Mouse (Mus musculus) intestine, postnatal 0 days (tissue): ENCODE measurements at regions not wholly inside any gene's neighbourhood (a gene's known extent, or its start where the extent isn't known, plus 50 kb on each side); places are given as distances from the start of the nearest gene placed in this dataset.

Experiments
- ATAC-seq: fragments of 200-750 bp; cut with Nextera tagmentation; 2 replicates; pipeline ENCODE4 v1.8.0; 2017; ENCODE audit warnings: mild to moderate bottlenecking, moderate TSS enrichment, moderate library complexity
- H3K27ac ChIP-seq: fragments of 300-500 bp; sonication (generic); 2 replicates; pipeline ENCODE4 v1.5.1; 2014; ENCODE audit warnings: mild to moderate bottlenecking, low read depth, low read length, moderate library complexity
- H3K27me3 ChIP-seq: fragments of 300-500 bp; sonication (generic); replicated peaks from 2 replicates; pipeline ENCODE4 v1.6.1; 2014; ENCODE audit warnings: low read length, mixed read lengths; ENCODE audit not compliant: control insufficient read depth, insufficient read depth
- H3K36me3 ChIP-seq: fragments of 300-500 bp; sonication (generic); 2 replicates; pipeline ENCODE4 v1.6.1; 2014; ENCODE audit warnings: mild to moderate bottlenecking, moderate library complexity; ENCODE audit not compliant: control insufficient read depth, insufficient read depth
- H3K4me1 ChIP-seq: fragments of 300-500 bp; sonication (generic); replicated peaks from 2 replicates; pipeline ENCODE4 v1.6.1; 2014; ENCODE audit warnings: antibody characterized with exemption, low read length, mixed read lengths; ENCODE audit not compliant: control insufficient read depth, insufficient read depth
- H3K4me2 ChIP-seq: fragments of 300-500 bp; sonication (generic); replicated peaks from 2 replicates; pipeline ENCODE4 v1.6.1; 2014; ENCODE audit warnings: low read depth, mild to moderate bottlenecking, moderate library complexity
- H3K4me3 ChIP-seq: fragments of 300-500 bp; sonication (generic); 2 replicates; pipeline ENCODE4 v1.5.1; 2014; ENCODE audit warnings: low read depth, low read length
- H3K9ac ChIP-seq: fragments of 300-500 bp; sonication (generic); 2 replicates; pipeline ENCODE4 v1.6.1; 2014; ENCODE audit warnings: mild to moderate bottlenecking, low read depth, low read length
- H3K9me3 ChIP-seq: fragments of 300-500 bp; sonication (generic); 2 replicates; pipeline ENCODE4 v1.6.1; 2016; ENCODE audit warnings: mixed run types; ENCODE audit not compliant: control insufficient read depth
- CTCF ChIP-seq: sonication (generic); IDR thresholded peaks from 2 replicates; pipeline ENCODE4 v1.5.1; 2016; ENCODE audit warnings: low read depth, mild to moderate bottlenecking, control low read depth, antibody characterized with exemption, moderate library complexity
- whole genome bisulfite sequencing: fragments of 180-500 bp; shearing (Covaris S2); extraction: QIAGEN DNeasy Blood & Tissue Kit; methylation state at CpG from one replicate; pipeline ENCODE4 v1.1.7; 2014; 5-methylcytosine and 5-hydroxymethylcytosine counted together

DNA sequence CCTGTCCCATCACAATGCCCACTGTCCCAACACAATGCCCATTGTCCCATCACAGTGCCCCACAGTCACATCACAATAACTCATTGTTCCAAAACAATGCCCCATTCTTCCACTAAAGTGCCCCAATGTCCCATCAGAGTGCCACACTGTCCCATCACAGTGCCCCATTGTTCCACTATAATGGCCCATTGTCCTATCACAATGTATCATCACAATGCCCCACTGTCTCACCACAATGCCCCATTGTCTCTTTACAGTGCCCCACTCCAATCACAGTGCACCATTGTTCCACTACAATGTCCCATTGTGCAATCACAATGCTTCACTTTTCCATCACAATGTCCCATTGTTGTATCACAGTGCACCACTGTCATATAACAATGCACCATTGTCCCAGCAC is 265.7 kb downstream of the Plekhb2 start:
- Histone ChIP-seq H3K9me3 (0 out of 2 replicates have a peak, but pooled peaks cover 7% of the 10 kb centered on the region), H3K27ac (no peak overlapping the region)
- no peak for ATAC-seq

DNA sequence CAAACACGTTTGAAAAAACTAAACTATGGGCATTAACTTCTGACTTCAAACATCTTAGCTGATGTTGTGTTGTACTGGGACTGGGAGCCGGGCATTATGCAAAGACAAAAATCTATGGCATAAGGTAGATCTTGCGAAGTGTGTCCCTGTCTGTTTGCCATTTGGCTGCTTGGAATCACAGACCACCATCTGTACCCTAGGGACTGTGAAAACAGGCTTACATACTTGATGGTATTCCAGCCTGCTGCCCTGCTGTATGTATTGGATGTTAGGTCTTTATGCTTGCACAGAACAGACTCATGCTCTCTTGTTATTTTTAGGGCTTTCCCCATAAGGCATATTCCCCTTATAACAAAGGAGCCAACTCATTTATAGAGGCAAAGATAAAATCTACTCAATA is 288.1 kb downstream of the Plekhb2 start:
- Histone ChIP-seq H3K9ac (no peak overlapping the region), H3K4me1 (no peaks in the 10 kb centered on the region), H3K36me3 (no peaks in the 10 kb centered on the region), H3K9me3 (no peaks in the 10 kb centered on the region), H3K4me2 (no peak overlapping the region), H3K27ac (no peak overlapping the region), H3K4me3 (no peak overlapping the region), H3K27me3 (no peaks in the 10 kb centered on the region)
- TF ChIP-seq CTCF = no peak
- 80% methylated on average over 3 of the region's 3 CpGs for WGBS
- no peak for ATAC-seq

More for the DNA sequence above, 265.7 kb downstream of the Plekhb2 start:
- H3K36me3 ChIP-seq = no peaks in the 10 kb centered on the region
- TF ChIP-seq CTCF = no peak
- no peak overlapping the region for H3K9ac ChIP-seq
- H3K4me1 ChIP-seq = no peaks in the 10 kb centered on the region
- no peak overlapping the region for H3K4me3 ChIP-seq
- H3K4me2 ChIP-seq = no peak overlapping the region
- no peaks in the 10 kb centered on the region for H3K27me3 ChIP-seq

DNA sequence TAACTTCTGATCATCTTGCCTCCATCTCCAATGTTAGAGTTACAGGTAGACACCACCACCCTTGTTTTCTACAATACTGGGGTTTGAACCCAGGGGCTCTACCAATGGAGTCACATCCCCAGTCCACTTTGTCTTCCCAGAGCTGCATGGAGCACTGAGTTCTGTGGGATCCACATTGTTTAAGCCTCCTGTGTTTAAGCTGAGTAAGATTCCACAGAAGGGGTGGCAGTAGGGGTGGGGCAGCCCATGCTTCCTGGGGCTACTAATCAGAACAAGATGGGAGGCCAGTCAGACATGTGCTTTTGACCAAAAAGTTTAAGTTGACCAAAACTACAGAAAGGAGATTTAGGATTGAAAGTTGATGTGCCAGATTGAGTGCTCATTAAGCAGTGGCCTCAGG is 299.3 kb downstream of the Plekhb2 start:
- Histone ChIP-seq H3K9me3 (no peaks in the 10 kb centered on the region), H3K4me2 (no peak overlapping the region), H3K27me3 (no peaks in the 10 kb centered on the region), H3K4me3 (no peak overlapping the region), H3K36me3 (no peaks in the 10 kb centered on the region), H3K9ac (no peak overlapping the region), H3K27ac (no peak overlapping the region), H3K4me1 (no peaks in the 10 kb centered on the region)
- no peak for TF ChIP-seq CTCF
- ATAC-seq = no peak

DNA sequence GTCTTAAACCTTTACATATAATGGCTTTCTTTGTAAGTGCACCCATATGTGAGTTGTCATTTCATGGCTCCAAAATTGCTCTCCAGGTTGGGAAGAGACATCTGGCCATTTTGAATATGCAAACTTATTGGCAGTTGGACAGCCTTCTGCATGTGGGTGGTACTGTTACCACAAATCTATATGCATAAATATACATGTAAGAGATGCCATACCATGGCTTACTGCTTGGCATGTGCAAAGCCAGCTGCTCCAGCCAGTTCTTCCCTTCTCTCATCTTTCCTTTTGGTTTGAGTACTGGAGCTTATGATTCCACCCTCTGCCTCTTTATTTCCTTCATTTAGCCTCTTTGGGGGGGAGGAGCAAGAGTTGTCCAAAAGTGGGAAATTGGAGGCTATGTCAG is 312.7 kb downstream of the Plekhb2 start:
- ATAC-seq = no peak
- no peaks in the 10 kb centered on the region for H3K4me1 ChIP-seq

DNA sequence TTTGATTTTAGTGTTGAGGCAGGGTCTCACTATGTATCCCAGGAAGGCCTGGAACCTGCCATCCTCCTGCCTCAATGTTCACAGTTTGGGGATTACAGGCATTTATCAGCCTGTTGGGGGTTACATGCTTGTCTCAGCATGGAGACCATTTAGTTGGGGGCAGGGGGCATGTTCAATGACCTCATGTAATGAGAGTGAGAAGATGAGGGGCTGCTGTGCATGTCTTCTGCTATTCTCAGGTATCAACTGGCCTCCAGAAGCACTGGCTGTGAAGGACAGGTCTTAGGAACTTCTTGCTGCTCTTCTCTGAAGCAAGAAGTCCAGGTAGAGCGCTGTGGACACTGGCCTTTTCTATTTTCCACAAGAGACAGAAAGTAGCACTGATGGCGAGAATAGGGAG is 350.9 kb downstream of the Plekhb2 start:
- no peaks in the 10 kb centered on the region for H3K36me3 ChIP-seq
- no peaks in the 10 kb centered on the region for H3K27me3 ChIP-seq
- no peaks in the 10 kb centered on the region for H3K9me3 ChIP-seq
- no peak overlapping the region for H3K4me2 ChIP-seq
- H3K4me3 ChIP-seq = no peak overlapping the region
- TF ChIP-seq CTCF = no peak
- 77% methylated on average over 2 of the region's 2 CpGs for WGBS
- no peaks in the 10 kb centered on the region for H3K4me1 ChIP-seq
- H3K27ac ChIP-seq = no peak overlapping the region
- no peak overlapping the region for H3K9ac ChIP-seq
- ATAC-seq = no peak

More for the DNA sequence above, 312.7 kb downstream of the Plekhb2 start:
- H3K4me2 ChIP-seq = no peak overlapping the region
- no peak overlapping the region for H3K4me3 ChIP-seq
- no peak for TF ChIP-seq CTCF
- no peaks in the 10 kb centered on the region for H3K27me3 ChIP-seq
- H3K9ac ChIP-seq = no peak overlapping the region
- no peaks in the 10 kb centered on the region for H3K9me3 ChIP-seq
- no peaks in the 10 kb centered on the region for H3K36me3 ChIP-seq
- no peak overlapping the region for H3K27ac ChIP-seq

DNA sequence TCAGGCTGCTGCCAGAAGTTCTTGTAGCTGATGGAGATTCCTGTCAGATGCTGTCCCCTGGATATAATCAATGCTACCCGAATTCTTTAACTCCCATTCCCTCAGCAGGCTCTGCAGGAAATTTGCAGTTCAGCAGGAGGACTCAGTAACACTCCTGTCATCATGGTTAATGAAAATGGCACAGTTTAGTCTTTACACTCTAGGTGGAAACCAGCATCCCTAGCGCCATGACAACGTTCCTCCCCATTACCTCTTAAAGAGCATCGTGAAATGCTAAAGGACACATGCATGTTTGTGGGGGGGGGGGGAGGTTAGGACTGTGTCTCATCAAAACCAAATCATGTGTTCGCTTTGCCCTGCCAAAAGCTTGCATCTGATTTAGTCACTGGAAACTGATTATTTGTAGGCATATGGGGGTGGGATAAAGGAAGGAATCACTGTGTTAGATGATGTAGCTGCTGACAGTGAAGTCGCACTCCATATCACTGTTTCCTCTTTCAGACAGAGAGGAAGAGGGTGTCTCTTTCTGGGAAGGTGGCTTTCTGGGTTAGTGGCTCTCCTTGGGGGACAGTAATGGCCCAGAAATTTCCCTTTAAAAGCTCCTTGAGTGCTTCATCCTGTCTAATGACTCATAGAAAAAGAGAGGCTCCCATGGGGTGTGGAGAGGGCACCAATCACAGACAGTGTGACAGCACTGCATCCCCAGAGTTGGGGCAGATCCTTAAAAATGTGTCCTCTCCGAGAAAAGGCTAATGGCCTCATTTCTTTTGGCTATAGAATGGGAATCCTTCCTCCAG is 351.5 kb downstream of the Plekhb2 start:
- TF ChIP-seq CTCF = no peak
- no peak overlapping the region for H3K4me2 ChIP-seq
- 76% methylated on average over 7 of the region's 7 CpGs for WGBS

DNA sequence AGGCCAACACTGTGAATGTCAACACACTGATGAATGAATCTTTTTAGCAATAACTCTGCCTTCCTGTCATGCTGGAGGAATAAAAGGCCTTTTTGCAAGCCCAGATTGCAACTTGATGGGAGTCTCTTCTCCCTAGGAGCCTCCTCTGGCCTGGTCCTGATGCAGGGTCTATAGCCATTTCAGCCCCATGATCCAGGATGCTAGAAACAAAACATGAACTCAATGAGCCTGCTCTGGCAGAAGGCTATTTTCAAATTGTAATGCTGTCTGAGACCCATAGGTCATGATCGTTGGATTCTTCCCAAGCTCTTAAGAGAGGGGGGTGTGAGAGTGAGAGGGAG is 352.1 kb downstream of the Plekhb2 start:
- WGBS = 67% methylated on average over 1 of the region's 1 CpGs
- no peak for ATAC-seq
- Histone ChIP-seq H3K4me1 (no peaks in the 10 kb centered on the region), H3K27me3 (no peaks in the 10 kb centered on the region), H3K27ac (no peak overlapping the region), H3K4me3 (no peak overlapping the region), H3K9ac (no peak overlapping the region), H3K9me3 (no peaks in the 10 kb centered on the region), H3K4me2 (no peak overlapping the region), H3K36me3 (no peaks in the 10 kb centered on the region)
- no peak for TF ChIP-seq CTCF

More for the DNA sequence above, 351.5 kb downstream of the Plekhb2 start:
- no peaks in the 10 kb centered on the region for H3K36me3 ChIP-seq
- no peak overlapping the region for H3K27ac ChIP-seq
- H3K9me3 ChIP-seq = no peaks in the 10 kb centered on the region
- no peak overlapping the region for H3K4me3 ChIP-seq
- H3K4me1 ChIP-seq = no peaks in the 10 kb centered on the region
- ATAC-seq = no peak
- H3K9ac ChIP-seq = no peak overlapping the region
- no peaks in the 10 kb centered on the region for H3K27me3 ChIP-seq
